Mouse (Mus musculus): ENCODE results near the gene Pnrc2.

DNA sequence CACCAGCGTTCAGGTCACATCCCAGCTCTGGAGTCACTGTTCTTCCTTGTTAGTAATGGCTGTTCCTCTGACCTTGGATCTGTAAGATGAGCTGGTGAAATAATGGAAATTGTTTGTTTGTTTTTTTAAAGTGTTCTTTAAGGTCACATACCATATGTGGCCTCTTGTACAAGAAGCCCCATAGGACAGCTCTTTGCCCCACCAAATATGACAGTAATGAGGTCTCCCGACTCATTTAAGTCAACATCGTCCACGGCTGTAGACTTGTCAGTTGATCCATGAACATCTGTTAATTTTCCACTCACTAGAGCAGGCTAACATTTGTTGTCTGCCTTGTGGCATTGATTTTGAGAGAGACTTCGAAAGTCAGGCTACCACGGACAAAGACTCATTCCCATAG is 5.4 kb upstream of the Pnrc2 start:
- TF ChIP-seq POLR2A (IDR thresholded peaks at IDR 0.05; ENCODE audit: insufficient read depth, low read depth, low read length) (no peak), CTCF (IDR thresholded peaks at IDR 0.05; ENCODE audit: insufficient read depth, low read depth, low read length) (no peak)

Measured in olfactory bulb, adult 2 months (tissue).